In the genomic region with DNA sequence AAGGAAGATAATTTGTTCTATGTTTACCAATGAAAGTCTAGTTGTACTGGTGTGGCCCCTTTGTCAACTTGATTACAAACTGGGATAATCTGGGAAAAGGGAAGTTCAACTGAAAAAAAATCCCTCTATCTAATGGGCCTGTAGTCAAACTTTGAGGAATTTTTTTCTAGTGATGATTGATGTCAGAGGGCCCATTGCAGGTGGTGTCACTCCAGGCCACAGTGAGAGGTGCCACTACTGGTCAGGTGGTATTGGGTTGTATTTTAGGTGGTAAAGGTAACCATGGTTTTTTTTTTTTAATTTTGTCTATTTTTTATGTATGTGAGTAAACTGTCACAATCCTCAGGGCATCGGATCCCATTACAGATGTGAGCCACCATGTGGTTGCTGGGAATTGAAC, we compare ENCODE assay signal across 16 mouse cellular contexts.
"Had no signal": no experiment of that assay in that cellular context is flagged by ENCODE, and none has a peak within 500 bp of the region (broad histone marks: within the 10 kb centered on the region; RNA-seq: fewer than 3 reads in every experiment).

No protein-coding gene starts in this region.

- H3K9me3 ChIP-seq: neural tube, embryonic 12.5 days; neural tube, embryonic 13.5 days; neural tube, embryonic 15.5 days; stomach, embryonic 15.5 days had no signal

- H3K27ac ChIP-seq: neural tube, embryonic 12.5 days; neural tube, embryonic 13.5 days; neural tube, embryonic 15.5 days; stomach, embryonic 15.5 days had no signal

- H3K4me2 ChIP-seq: neural tube, embryonic 12.5 days; neural tube, embryonic 13.5 days; neural tube, embryonic 15.5 days; stomach, embryonic 15.5 days had no signal

- H3K27me3 ChIP-seq: neural tube, embryonic 12.5 days; neural tube, embryonic 13.5 days; neural tube, embryonic 15.5 days; stomach, embryonic 15.5 days had no signal

- H3K9ac ChIP-seq: neural tube, embryonic 12.5 days; neural tube, embryonic 13.5 days; neural tube, embryonic 15.5 days; stomach, embryonic 15.5 days had no signal

- H3K36me3 ChIP-seq: neural tube, embryonic 12.5 days; neural tube, embryonic 13.5 days; neural tube, embryonic 15.5 days; stomach, embryonic 15.5 days had no signal

- H3K4me3 ChIP-seq: neural tube, embryonic 12.5 days; neural tube, embryonic 13.5 days; neural tube, embryonic 15.5 days; stomach, embryonic 15.5 days had no signal

- H3K4me1 ChIP-seq: neural tube, embryonic 12.5 days; neural tube, embryonic 13.5 days; neural tube, embryonic 15.5 days; stomach, embryonic 15.5 days had no signal

- DNase-seq: retina, postnatal 1 day; right cerebral cortex, adult 18-20 months; right cerebral cortex, postnatal 14 days; right cerebral cortex, postnatal 25 days; right cerebral cortex, postnatal 4 days; spleen, adult 18-20 months; thymus, adult 18-20 months; thymus, adult 2 months; thymus, postnatal 14 days; thymus, postnatal 25 days; thymus, postnatal 36 days; thymus, postnatal 4 days had no signal
